Mouse (Mus musculus) limb, embryonic 14.5 days (tissue): ENCODE results near the gene Hells. TPM values are rescaled to one million over a fixed set of nuclear protein-coding genes. Genes with fewer than 3 reads are reported as not detected.

ENCODE experiments used
- ATAC-seq: fragments of 200-750 bp; cut with Nextera tagmentation; 2 replicates; pipeline ENCODE4 v1.8.0; 2017; ENCODE audit warnings: low read depth, moderate number of reproducible peaks, moderate TSS enrichment; ENCODE audit not compliant: low FRiP score
- DNase-seq: peaks from one replicate; pipeline ENCODE4 v3.0.0-alpha.2; 2015; ENCODE audit warnings: low spot score
- H3K27ac ChIP-seq: fragments of 300-500 bp; sonication (generic); replicated peaks from 2 replicates; pipeline ENCODE4 v1.5.1; 2014; ENCODE audit warnings: low read depth, mild to moderate bottlenecking, low read length, moderate library complexity, mixed read lengths
- H3K27me3 ChIP-seq: fragments of 300-500 bp; sonication (generic); 2 replicates; pipeline ENCODE4 v1.6.1; 2014; ENCODE audit warnings: low read length, mixed read lengths; ENCODE audit not compliant: control insufficient read depth, insufficient read depth
- H3K36me3 ChIP-seq: fragments of 300-500 bp; sonication (generic); 2 replicates; pipeline ENCODE4 v1.6.1; 2014; ENCODE audit warnings: mild to moderate bottlenecking, low read length, moderate library complexity, mixed read lengths; ENCODE audit not compliant: control insufficient read depth, insufficient read depth
- H3K4me1 ChIP-seq: fragments of 300-500 bp; sonication (generic); 2 replicates; pipeline ENCODE4 v1.6.1; 2014; ENCODE audit warnings: antibody characterized with exemption, low read length, mixed read lengths; ENCODE audit not compliant: control insufficient read depth, insufficient read depth
- H3K4me2 ChIP-seq: fragments of 300-500 bp; sonication (generic); replicated peaks from 2 replicates; pipeline ENCODE4 v1.6.1; 2014; ENCODE audit warnings: low read depth, mild to moderate bottlenecking, low read length, moderate library complexity; ENCODE audit not compliant: severe bottlenecking
- H3K4me3 ChIP-seq: fragments of 300-500 bp; sonication (generic); replicated peaks from 2 replicates; pipeline ENCODE4 v1.5.1; 2014; ENCODE audit warnings: low read length
- H3K9ac ChIP-seq: fragments of 300-500 bp; sonication (generic); 2 replicates; pipeline ENCODE4 v1.6.1; 2014; ENCODE audit warnings: mild to moderate bottlenecking, low read depth, low read length, moderate library complexity; ENCODE audit not compliant: severe bottlenecking
- H3K9me3 ChIP-seq: fragments of 300-500 bp; sonication (generic); 2 replicates; pipeline ENCODE4 v1.6.1; 2016; ENCODE audit warnings: low read length; ENCODE audit not compliant: control insufficient read depth
- POLR2A ChIP-seq: fragments of 200-500 bp; IDR thresholded peaks from 2 replicates; pipeline ENCODE4 v1.8.0; 2012; ENCODE audit warnings: inconsistent platforms, mild to moderate bottlenecking, moderate library complexity, borderline replicate concordance; ENCODE audit not compliant: insufficient read depth, insufficient read length; ENCODE audit errors: extremely low read depth
- WGBS: fragments of 180-500 bp; shearing (Covaris S2); extraction: QIAGEN DNeasy Blood & Tissue Kit; methylation state at CpG from one replicate; pipeline ENCODE4 v1.1.7; 2014; 5-methylcytosine and 5-hydroxymethylcytosine counted together
- microRNA-seq: library from miRNA; unstranded; fragments of <30 nt; microRNA quantifications from one replicate; pipeline ENCODE4, GENCODE M21; 2016
- polyA plus RNA-seq, 2 experiments: library from polyadenylated mRNA; depleted of rRNA in 1 of 2; stranded (reverse) in 1 of 2; unstranded in 1 of 2; fragments of >200 nt; fragmentation: Nextera tagmentation in 1 of 2; extraction: Ambion mirVana in 1 of 2; gene quantifications; 2 replicates each; pipeline versions ENCODE4 v1.2.1 to v1.2.3; 2012 to 2014

The Hells gene
- polyA plus RNA-seq, 2 experiments = 23.3 to 35.3 TPM

- Histone ChIP-seq H3K4me2 (no peak overlapping the region), H3K4me3 (no peak overlapping the region), H3K27ac (no peak overlapping the region), H3K4me1 (no peaks in the 10 kb centered on the region), H3K36me3 (no peaks in the 10 kb centered on the region), H3K9ac (no peak overlapping the region), H3K9me3 (no peaks in the 10 kb centered on the region), H3K27me3 (no peaks in the 10 kb centered on the region)
- TF ChIP-seq POLR2A = no peak
- peak; percentile 69 for DNase-seq
- ATAC-seq = no peak
- 0% methylated on average over 1 of the region's 1 CpGs for WGBS
Measured at GRCm38 (mm10) chr19:38981966-38982365, 51.3 kb downstream of the Hells start.

- WGBS = 82% methylated on average over 4 of the region's 4 CpGs
- TF ChIP-seq POLR2A = no peak
- H3K27ac ChIP-seq = no peak overlapping the region
- H3K4me2 ChIP-seq = no peak overlapping the region
- H3K9ac ChIP-seq = no peak overlapping the region
- no peak overlapping the region for H3K4me3 ChIP-seq
- H3K4me1 ChIP-seq = no peaks in the 10 kb centered on the region
- DNase-seq (no peak), ATAC-seq (no peak)
- peaks cover 4% of the 10 kb centered on the region; the same call in 1 of the 2 replicates for H3K9me3 ChIP-seq
- no peaks in the 10 kb centered on the region for H3K27me3 ChIP-seq
- no peaks in the 10 kb centered on the region for H3K36me3 ChIP-seq
Measured at GRCm38 (mm10) chr19:38998248-38998647, 67.5 kb downstream of the Hells start.

- H3K27ac ChIP-seq = no peak overlapping the region
- no peaks in the 10 kb centered on the region for H3K36me3 ChIP-seq
- no peaks in the 10 kb centered on the region for H3K4me1 ChIP-seq
- DNase-seq (no peak), ATAC-seq (no peak)
- no peaks in the 10 kb centered on the region for H3K27me3 ChIP-seq
- no peaks in the 10 kb centered on the region; the same call in 1 of the 2 replicates for H3K9me3 ChIP-seq
- H3K4me2 ChIP-seq = no peak overlapping the region
- 83% methylated on average over 1 of the region's 1 CpGs for WGBS
- no peak overlapping the region for H3K4me3 ChIP-seq
- no peak for TF ChIP-seq POLR2A
- H3K9ac ChIP-seq = no peak overlapping the region
Measured at GRCm38 (mm10) chr19:38998676-38999075, 68.0 kb downstream of the Hells start.

GRCm38 (mm10) chr19:39005132-39005531 lies 74.4 kb downstream of the Hells start:
- Histone ChIP-seq H3K4me1 (no peaks in the 10 kb centered on the region), H3K27me3 (no peaks in the 10 kb centered on the region), H3K4me3 (no peak overlapping the region), H3K4me2 (no peak overlapping the region), H3K27ac (no peak overlapping the region), H3K36me3 (no peaks in the 10 kb centered on the region), H3K9me3 (no peaks in the 10 kb centered on the region), H3K9ac (no peak overlapping the region)
- 84% methylated on average over 1 of the region's 1 CpGs for WGBS
- TF ChIP-seq POLR2A = no peak
- ATAC-seq (no peak), DNase-seq (no peak)

- Histone ChIP-seq H3K36me3 (no peaks in the 10 kb centered on the region), H3K27me3 (no peaks in the 10 kb centered on the region), H3K4me2 (no peak within 1 kb of the TSS), H3K9ac (no peak within 1 kb of the TSS), H3K4me1 (no peaks in the 10 kb centered on the region), H3K9me3 (no peaks in the 10 kb centered on the region), H3K4me3 (no peak within 1 kb of the TSS), H3K27ac (no peak within 1 kb of the TSS)
- TF ChIP-seq POLR2A = no peak
- ATAC-seq (no peak), DNase-seq (no peak)
Measured at GRCm38 (mm10) chr19:39006715-39007114, 76.0 kb downstream of the Hells start, which contains the start of gene Cyp2c55. Gene Cyp2c55 (plus strand): TSS chr19:39007019.

Small RNA genes within 50 kb of the gene (microRNA-seq; reads per million reads assigned to microRNA genes)
- gene Gm23800 = not detected

Other genes with a start within 250 kb of the Hells start
- 12.3 and 15.0 TPM in 2 replicates for gene Noc3l, start 111.7 kb upstream of the Hells start, polyA plus RNA-seq (2012; rRNA removed)
- 7.7 and 7.9 TPM in 2 replicates for gene Noc3l, start 111.7 kb upstream of the Hells start, polyA plus RNA-seq (2014; fragmentation: Nextera tagmentation; extraction: Ambion mirVana)
- gene Tbc1d12, start 94.3 kb upstream of the Hells start, polyA plus RNA-seq (2012; rRNA removed) = 6.4 and 6.6 TPM in 2 replicates
- gene Tbc1d12, start 94.3 kb upstream of the Hells start, polyA plus RNA-seq (2014; fragmentation: Nextera tagmentation; extraction: Ambion mirVana) = 4.3 and 4.5 TPM in 2 replicates
- 0.08 and 0.09 TPM in 2 replicates for gene Cyp2c55, start 76.1 kb downstream of the Hells start, polyA plus RNA-seq (2012; rRNA removed)
- gene Cyp2c55, start 76.1 kb downstream of the Hells start, polyA plus RNA-seq (2014; fragmentation: Nextera tagmentation; extraction: Ambion mirVana) = not detected in 2 replicates
- gene Cyp2c65, start 130.1 kb downstream of the Hells start, polyA plus RNA-seq (2012; rRNA removed) = not detected in 2 replicates
- gene Cyp2c65, start 130.1 kb downstream of the Hells start, polyA plus RNA-seq (2014; fragmentation: Nextera tagmentation; extraction: Ambion mirVana) = not detected in 2 replicates
- gene Cyp2c66, start 183.0 kb downstream of the Hells start, polyA plus RNA-seq (2012; rRNA removed) = not detected in 2 replicates
- gene Cyp2c66, start 183.0 kb downstream of the Hells start, polyA plus RNA-seq (2014; fragmentation: Nextera tagmentation; extraction: Ambion mirVana) = not detected in 2 replicates